In genomic region chr17:86743351-86743941, GRCm38 (mm10) we compare ENCODE assay signal across 16 mouse cellular contexts. TPM values are rescaled to one million over a fixed set of nuclear protein-coding genes. Genes with fewer than 3 reads are reported as not detected.
DNase-seq lines count a peak whose midpoint lies in the region; ATAC-seq and TF ChIP-seq lines count a peak whose summit lies in the region.
"Had no signal": no experiment of that assay in that cellular context is flagged by ENCODE, and none has a peak within 500 bp of the region (broad histone marks: within the 10 kb centered on the region; RNA-seq: fewer than 3 reads in every experiment).

No protein-coding gene starts in this region.

- H3K79me2 ChIP-seq in MEL (ENCODE audit: control insufficient read depth, insufficient read depth, low read length, poor library complexity) = no peaks in the 10 kb centered on the region

- no peak for TF ChIP-seq POLR2A in kidney, adult 2 months (IDR thresholded peaks at IDR 0.05; ENCODE audit: low read depth, low read length)
- TF ChIP-seq POLR2A in spleen, adult 2 months (IDR thresholded peaks at IDR 0.05; ENCODE audit: low read depth, low read length) = no peak
- TF ChIP-seq POLR2A in MEL (IDR thresholded peaks at IDR 0.05; ENCODE audit: control insufficient read depth in 1 of 2, insufficient read depth in 1 of 2, low read depth in 1 of 2, low read length in 2 of 2, poor library complexity in 1 of 2) = no peak

- DNase-seq in kidney, adult 2 months = no peak
- DNase-seq in kidney, adult 8-10 months = no peak
- DNase-seq in spleen, adult 2 months (ENCODE audit: low read depth in 1 of 2, low spot score in 2 of 2) = no peak
- no peak for DNase-seq in spleen, adult 18-20 months
- DNase-seq in MEL (ENCODE audit: low read depth, low spot score) = no peak
- no peak for DNase-seq in kidney, adult 11 months
- DNase-seq: adrenal gland, postnatal 14 days; cerebellum, adult 8-10 months; kidney, adult 9 months had no signal

- TF ChIP-seq RAD21 in MEL (IDR thresholded peaks at IDR 0.05; ENCODE audit: low read depth, low read length) = no peak

- ATAC-seq in megakaryocyte-erythroid progenitor cell, adult 5-6 weeks (replicated peaks; ENCODE audit: low FRiP score, low TSS enrichment, poor library complexity, severe bottlenecking) = peak; percentile 59
- no peak for ATAC-seq in erythroblast, adult 5-6 weeks (replicated peaks; ENCODE audit: low FRiP score, poor library complexity, severe bottlenecking)
- ATAC-seq: hindbrain, embryonic 16.5 days; midbrain, embryonic 13.5 days had no signal

- no peak overlapping the region for H3K4me3 ChIP-seq in kidney, adult 2 months (ENCODE audit: insufficient read depth, low read depth, low read length)
- no peak overlapping the region for H3K4me3 ChIP-seq in spleen, adult 2 months (ENCODE audit: extremely low read depth, insufficient read depth, insufficient read length)
- no peak overlapping the region for H3K4me3 ChIP-seq in MEL (ENCODE audit: control insufficient read depth in 1 of 2, insufficient read depth in 1 of 2, low read depth in 2 of 2, low read length in 2 of 2)
- H3K4me3 ChIP-seq: forebrain, embryonic 10.5 days; limb, embryonic 12.5 days; midbrain, embryonic 13.5 days had no signal

- no peak overlapping the region for H3K9ac ChIP-seq in MEL (ENCODE audit: control insufficient read depth, low read depth, low read length, poor library complexity, severe bottlenecking)
- H3K9ac ChIP-seq: limb, embryonic 12.5 days; midbrain, embryonic 13.5 days had no signal

- TF ChIP-seq EP300 in MEL (IDR thresholded peaks at IDR 0.05; ENCODE audit: low read depth in 1 of 2, low read length in 2 of 2) = no peak

- H3K36me3 ChIP-seq in kidney, adult 2 months (ENCODE audit: control insufficient read depth, insufficient read depth, low read length) = no peaks in the 10 kb centered on the region
- H3K36me3 ChIP-seq in spleen, adult 2 months (ENCODE audit: control insufficient read depth, insufficient read depth, low read length) = no peaks in the 10 kb centered on the region
- no peaks in the 10 kb centered on the region for H3K36me3 ChIP-seq in MEL (ENCODE audit: control insufficient read depth in 1 of 2, insufficient read depth in 2 of 2, low read length in 2 of 2)
- H3K36me3 ChIP-seq: forebrain, embryonic 10.5 days; limb, embryonic 12.5 days; midbrain, embryonic 13.5 days had no signal

- no peaks in the 10 kb centered on the region for H3K9me3 ChIP-seq in MEL (replicated peaks; ENCODE audit: insufficient read depth, low read length)
- H3K9me3 ChIP-seq: forebrain, embryonic 10.5 days; limb, embryonic 12.5 days; midbrain, embryonic 13.5 days had no signal

- H3K27ac ChIP-seq in kidney, adult 2 months (ENCODE audit: insufficient read depth, low read depth, low read length) = no peak overlapping the region
- no peak overlapping the region for H3K27ac ChIP-seq in spleen, adult 2 months (ENCODE audit: insufficient read depth, low read length)
- H3K27ac ChIP-seq in MEL (ENCODE audit: control insufficient read depth, low read depth, low read length) = no peak overlapping the region
- H3K27ac ChIP-seq: forebrain, embryonic 10.5 days; limb, embryonic 12.5 days; macrophage; midbrain, embryonic 13.5 days had no signal

- no peaks in the 10 kb centered on the region for H3K27me3 ChIP-seq in kidney, adult 2 months (replicated peaks; ENCODE audit: control insufficient read depth, insufficient read depth, low read length)
- no peaks in the 10 kb centered on the region for H3K27me3 ChIP-seq in spleen, adult 2 months (ENCODE audit: control insufficient read depth, insufficient read depth, low read length)
- peaks cover 2 to 9% of the 10 kb centered on the region in 2 experiments for H3K27me3 ChIP-seq in MEL (ENCODE audit: control insufficient read depth in 1 of 2, insufficient read depth in 2 of 2, low read length in 2 of 2)
- H3K27me3 ChIP-seq: limb, embryonic 12.5 days; midbrain, embryonic 13.5 days had no signal

- WGBS in kidney, adult 2 months = 91% methylated on average over 7 of the region's 7 CpGs
- WGBS in spleen, adult 2 months = 76% methylated on average over 7 of the region's 7 CpGs

- no peaks in the 10 kb centered on the region for H3K4me1 ChIP-seq in kidney, adult 2 months (ENCODE audit: control insufficient read depth, insufficient read depth, low read length)
- no peaks in the 10 kb centered on the region for H3K4me1 ChIP-seq in spleen, adult 2 months (ENCODE audit: control insufficient read depth, insufficient read depth, insufficient read length)
- no peaks in the 10 kb centered on the region for H3K4me1 ChIP-seq in MEL (ENCODE audit: control insufficient read depth in 1 of 2, insufficient read depth in 2 of 2, low read length in 2 of 2)
- H3K4me1 ChIP-seq: limb, embryonic 12.5 days; midbrain, embryonic 13.5 days had no signal

- peak; percentile 51 for TF ChIP-seq CTCF in kidney, adult 2 months (conservative IDR thresholded peaks at IDR 0.05; ENCODE audit: insufficient read depth, insufficient read length, low read depth, low read length)
- TF ChIP-seq CTCF in spleen, adult 2 months (IDR thresholded peaks at IDR 0.05; ENCODE audit: extremely low read depth, insufficient read depth, insufficient read length, insufficient replicate concordance) = peak; percentile 10; the same call in 1 of the 2 replicates
- TF ChIP-seq CTCF in MEL (IDR thresholded peaks at IDR 0.05 in 2 of 3, conservative IDR thresholded peaks at IDR 0.05 in 1 of 3; ENCODE audit: control insufficient read depth in 1 of 3, insufficient read depth in 1 of 3, low read depth in 2 of 3, low read length in 3 of 3, poor library complexity in 1 of 3, severe bottlenecking in 1 of 3) = peak in 2 of 3 experiments; percentile 31 to 45; a peak in 4 of 6 replicates

TF ChIP-seq in MEL, 35 proteins besides CTCF, POLR2A, EP300 and RAD21:
- TF ChIP-seq MAFK (IDR thresholded peaks at IDR 0.05; ENCODE audit: borderline replicate concordance, low read depth, low read length) (no peak), MAZ (IDR thresholded peaks at IDR 0.05; ENCODE audit: low read depth, low read length) (no peak), SIN3A (IDR thresholded peaks at IDR 0.05; ENCODE audit: low read length) (no peak), BHLHE40 (IDR thresholded peaks at IDR 0.05; ENCODE audit: borderline replicate concordance, low read depth, low read length) (no peak), NELFE (IDR thresholded peaks at IDR 0.05; ENCODE audit: low read depth, low read length) (no peak), GATA1 (IDR thresholded peaks at IDR 0.05; ENCODE audit: low read depth, low read length) (no peak), E2F4 (IDR thresholded peaks at IDR 0.05; ENCODE audit: borderline replicate concordance, low read depth, low read length) (no peak), MAX (IDR thresholded peaks at IDR 0.05; ENCODE audit: low read length) (no peak), HCFC1 (IDR thresholded peaks at IDR 0.05; ENCODE audit: low read depth, low read length) (no peak), MEF2A (IDR thresholded peaks at IDR 0.05; ENCODE audit: extremely low read depth, insufficient replicate concordance, low read depth, low read length, poor library complexity, severe bottlenecking) (no peak), ETS1 (IDR thresholded peaks at IDR 0.05; ENCODE audit: low read depth, low read length) (no peak), CHD2 (IDR thresholded peaks at IDR 0.05; ENCODE audit: low read length) (no peak), ZNF384 (IDR thresholded peaks at IDR 0.05; ENCODE audit: low read depth, low read length) (no peak)
TF ChIP-seq in MEL: peak in this region for 0.

RNA-seq across cellular contexts. Expression of gene Epas1, which starts 10.1 kb away (rescaled TPM):
- polyA plus RNA-seq in kidney, adult 2 months (2012; rRNA removed) = 75.9 and 108 TPM in 2 replicates
- polyA plus RNA-seq in spleen, adult 2 months (2012; rRNA removed) = 39.8 and 40.1 TPM in 2 replicates
- total RNA-seq in MEL (2012; rRNA removed) = not detected in 2 replicates
- polyA plus RNA-seq in MEL (2012; ENCODE audit: insufficient read depth in 1 of 2, insufficient read length in 2 of 2, low read depth in 1 of 2, low replicate concordance in 2 of 2, missing spikeins in 1 of 2) = not detected
- not detected in 2 replicates for total RNA-seq in megakaryocyte-erythroid progenitor cell, adult 5-6 weeks (2014; fragmentation: Nextera tagmentation)
- total RNA-seq in megakaryocyte-erythroid progenitor cell, adult 5-6 weeks (2017) = not detected in 2 replicates
- total RNA-seq in erythroblast, adult 5-6 weeks (2015; ENCODE audit: low replicate concordance) = 0.42 and 0.77 TPM in 2 replicates
- 0.17 TPM in 1 of 2 replicates, not detected in the other for total RNA-seq in erythroblast, adult 5-6 weeks (2017; ENCODE audit: low replicate concordance)
